Mouse (Mus musculus) layer of hippocampus, adult 11-12 months (tissue): ENCODE results near the gene Tgoln1.
A peak's percentile ranks its signal among the peaks of the same experiment; 100 is the strongest.

Experiments used
- DNase-seq: peaks from one replicate; pipeline ENCODE4 v3.0.0; 2022; ENCODE audit warnings: low spot score

The Tgoln1 gene

DNA sequence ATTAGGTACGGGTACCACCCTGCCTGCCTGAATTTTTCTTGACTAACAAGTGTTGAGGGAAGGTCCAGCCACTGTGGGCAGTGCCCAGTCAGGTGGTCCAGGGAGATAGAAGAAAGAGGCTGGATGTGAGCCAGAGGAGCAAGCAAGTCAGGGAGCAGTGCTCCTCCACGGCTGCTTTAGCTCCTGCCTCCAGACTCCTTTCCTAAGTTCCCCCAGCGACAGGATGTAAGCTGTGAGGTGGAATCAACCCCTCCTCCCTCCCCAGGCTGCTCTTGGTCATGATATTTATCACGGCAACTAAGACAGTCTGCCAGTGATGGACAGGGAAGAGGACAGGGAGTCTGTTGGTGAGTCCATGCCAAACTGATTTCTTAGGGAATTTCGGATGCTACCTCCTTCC is 22.9 kb downstream of the Tgoln1 start:
- DNase-seq = no peak

DNA sequence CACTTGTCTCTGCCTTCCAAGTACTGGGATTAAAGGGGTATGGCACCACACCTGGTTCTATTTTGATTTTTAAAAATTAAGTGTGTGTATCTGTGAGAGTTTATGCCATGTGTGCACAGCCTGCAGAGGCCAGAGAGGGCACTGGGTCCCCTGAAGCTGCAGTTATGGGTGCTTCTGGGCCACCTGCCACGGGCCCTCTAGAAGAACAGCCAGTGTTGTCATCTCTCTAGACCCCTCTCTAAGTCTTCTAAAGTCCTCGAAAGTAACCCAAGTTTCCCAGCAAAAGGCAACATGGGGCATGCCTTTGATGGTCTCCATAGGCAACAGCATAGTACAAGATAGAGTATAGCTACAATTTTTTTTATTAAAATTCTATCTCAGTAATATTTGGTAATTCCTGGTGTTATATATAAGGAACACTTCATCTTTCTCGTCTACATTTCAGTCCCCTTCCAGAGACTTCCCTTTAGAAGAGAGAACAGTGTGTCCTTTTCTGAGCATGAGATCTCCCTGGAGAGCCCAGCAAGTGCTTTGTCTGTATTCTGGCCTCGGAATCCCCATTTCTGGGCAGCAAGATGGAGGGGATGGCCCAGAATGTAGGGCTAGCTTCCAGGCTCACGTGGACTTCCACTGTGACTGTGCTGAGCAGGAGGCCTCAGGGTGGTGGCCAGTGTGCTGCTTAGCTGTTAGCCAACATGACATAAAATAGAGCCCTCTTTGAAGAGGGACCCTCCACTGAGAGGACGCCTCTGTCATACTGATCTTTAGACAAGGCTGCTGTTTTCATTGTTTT is 23.6 kb downstream of the Tgoln1 start:
- DNase-seq = peak; percentile 27

DNA sequence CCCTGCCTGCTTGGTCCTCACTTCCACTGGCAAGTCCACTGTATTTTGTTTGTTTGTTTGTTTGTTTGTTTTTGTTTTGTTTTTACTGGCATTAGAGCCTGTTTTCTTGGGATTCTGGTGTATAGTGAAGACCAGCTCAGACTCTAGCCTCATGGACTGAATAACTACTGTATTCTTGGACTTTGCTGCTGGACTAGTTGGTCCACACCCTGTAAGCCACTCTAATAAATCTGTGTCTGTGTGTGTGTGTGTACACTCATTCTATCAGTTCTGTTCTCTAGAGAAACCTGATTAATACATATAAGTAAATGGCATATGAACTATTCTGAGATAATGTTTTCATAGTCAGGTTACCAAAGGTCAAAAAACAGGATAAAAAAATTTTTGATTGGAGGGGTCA is 26.7 kb downstream of the Tgoln1 start:
- DNase-seq = no peak

DNA sequence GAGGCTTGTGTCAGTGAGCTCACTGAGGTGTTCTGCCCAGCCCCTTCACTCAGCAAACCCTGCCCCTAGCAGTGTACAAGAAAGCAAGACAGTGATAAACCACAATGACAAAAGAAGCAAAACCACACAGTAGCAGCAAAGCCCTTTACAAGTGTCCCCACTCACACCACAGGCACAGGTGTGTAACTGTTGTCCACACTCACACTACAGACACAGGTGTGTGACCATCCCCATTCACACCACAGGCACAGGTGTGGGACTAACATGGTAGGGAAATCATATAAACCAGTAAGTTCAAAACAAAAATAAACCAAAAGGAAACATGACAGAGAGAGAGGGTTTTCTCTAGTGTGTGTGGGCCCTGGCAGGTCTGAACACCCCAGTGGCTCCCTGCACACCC is 28.5 kb downstream of the Tgoln1 start:
- DNase-seq = no peak

DNA sequence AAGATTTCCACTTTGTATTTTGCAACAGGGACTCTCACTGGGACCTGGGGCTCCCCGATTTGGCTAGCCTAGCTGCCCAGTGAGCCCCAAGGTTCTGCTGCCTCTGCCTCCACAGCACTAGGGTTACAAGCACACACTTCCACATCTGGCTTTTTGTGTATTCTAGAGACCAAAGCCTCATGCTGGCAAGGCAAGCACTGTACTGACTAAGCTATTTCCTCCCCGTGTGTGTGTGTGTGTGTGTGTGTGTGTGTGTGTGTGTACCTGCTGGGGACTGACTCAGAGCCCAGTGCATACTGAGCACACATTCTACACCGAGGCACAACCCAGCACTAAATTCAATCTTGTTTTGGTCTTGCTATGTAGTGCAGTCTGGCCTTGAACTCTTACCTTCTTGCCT is 30.1 kb downstream of the Tgoln1 start:
- no peak for DNase-seq

DNA sequence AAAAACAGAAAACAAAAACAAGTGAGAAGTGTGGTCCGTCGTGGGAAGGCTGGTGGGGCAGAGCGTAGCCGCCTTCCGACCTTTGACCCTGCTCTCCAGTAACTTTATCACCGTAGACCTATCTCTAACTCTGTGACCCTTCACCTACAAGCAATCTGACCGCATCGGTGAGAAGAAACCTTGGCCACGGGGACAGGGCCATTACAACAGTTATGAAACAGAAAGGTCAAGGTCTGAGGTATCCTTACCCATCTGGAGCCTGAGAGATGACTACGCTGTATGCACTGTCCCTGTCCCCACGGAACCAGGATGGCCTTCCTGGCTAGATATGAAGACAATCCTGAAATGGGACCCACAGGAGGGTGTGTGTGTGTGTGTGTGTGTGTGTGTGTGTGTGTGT is 32.6 kb downstream of the Tgoln1 start:
- DNase-seq = no peak

DNA sequence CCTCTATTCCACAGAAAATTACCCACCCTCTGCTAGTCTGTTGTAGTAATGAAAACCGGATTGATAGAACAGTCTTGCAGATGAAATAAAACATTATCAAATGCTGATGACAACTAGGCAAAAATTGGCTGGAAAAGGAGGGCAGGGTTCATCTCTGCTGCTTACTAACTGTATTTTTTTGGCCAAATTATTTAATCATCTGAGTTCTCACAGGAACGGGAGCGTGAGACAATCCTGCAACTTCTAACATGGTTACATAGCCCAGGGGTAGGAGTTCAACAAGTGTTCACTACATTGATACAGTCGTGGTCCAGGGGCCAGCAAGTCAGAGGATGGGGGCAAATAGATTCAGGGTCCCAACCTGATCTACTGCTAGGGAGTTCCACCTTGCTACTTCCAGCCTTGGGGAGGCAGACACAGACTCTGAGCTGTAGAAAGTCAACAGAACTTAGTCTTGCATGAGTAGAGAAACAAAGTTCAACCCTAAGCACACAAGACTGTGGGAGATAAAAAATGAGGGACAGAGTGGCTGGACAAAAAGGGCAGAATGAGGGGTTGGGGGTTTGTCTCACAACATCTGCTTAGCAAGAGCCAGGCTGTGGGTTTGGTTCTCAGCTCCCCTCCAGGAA is 33.5 kb downstream of the Tgoln1 start:
- no peak for DNase-seq

DNA sequence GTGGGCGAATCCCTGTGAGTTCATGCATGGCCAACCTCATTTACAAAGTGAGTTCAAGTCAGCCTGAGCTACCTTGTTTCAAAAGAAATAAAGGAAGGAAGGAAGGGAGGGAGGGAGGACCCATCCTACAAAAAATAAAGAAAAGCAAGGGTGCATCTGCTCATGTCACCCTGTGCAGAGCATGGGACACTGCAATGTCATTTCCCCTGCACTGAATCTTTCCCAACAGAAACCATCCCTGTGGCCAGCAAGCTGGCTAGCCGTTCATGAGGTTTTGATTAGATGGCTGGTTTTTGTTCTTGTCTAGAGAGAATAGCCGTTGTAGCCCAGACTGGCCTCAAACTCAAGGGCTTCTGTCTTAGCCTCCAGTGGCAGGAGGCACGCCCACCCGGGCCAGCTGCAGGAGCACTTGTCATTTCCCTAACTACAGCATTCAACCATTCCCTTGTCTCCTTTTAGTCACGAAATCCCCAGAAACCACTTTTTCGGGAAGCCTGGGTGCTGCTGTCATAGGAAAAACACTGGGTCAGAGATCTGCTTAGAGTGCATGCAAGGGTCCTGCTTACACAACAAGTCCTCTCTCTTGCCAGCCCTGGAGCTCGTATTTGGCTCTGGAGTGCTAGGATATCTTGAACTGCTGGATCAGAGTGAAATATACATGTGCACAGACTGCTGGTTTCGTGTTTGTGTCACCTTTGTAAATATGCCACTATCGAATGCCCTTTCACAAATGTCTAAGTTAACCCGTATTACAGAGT is 35.0 kb downstream of the Tgoln1 start:
- no peak for DNase-seq

DNA sequence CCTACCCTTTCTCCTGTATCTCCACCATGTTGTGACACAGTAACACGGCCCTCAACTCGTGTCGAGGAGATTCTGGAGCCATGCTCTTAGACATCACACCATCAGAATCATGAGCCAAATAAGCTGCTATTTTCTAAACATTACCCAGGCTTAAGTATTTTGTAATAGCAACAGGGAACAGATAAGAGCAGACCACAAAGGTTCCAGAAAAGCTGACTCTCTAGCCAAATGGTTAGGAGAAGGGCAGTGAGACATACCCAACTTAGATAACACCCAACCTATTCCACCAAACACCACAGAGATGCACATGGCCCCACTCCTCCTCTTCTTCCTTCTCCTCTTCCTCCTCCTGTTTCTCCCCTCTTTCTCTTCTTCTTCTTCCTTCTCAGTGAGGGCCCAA is 40.8 kb downstream of the Tgoln1 start:
- DNase-seq = no peak

DNA sequence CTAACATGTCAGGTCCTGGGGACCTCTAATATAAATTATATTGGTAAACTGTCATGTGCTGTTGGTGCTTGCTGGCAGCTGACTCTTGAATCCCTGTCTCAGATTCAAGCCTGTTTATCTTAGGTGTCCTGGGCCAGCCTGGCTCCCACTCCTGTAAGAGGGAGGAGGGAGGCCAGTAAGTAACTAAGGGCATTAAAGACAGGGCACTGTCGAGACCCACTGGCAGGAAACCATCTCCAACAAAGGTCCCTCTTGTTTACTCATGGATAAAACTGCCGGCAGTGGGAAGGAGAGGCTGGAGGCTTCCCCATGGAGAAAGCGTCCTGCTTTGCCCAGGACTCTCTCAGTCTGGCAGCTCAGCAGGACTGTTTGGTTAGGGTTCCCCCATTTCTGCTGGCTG is 45.0 kb downstream of the Tgoln1 start:
- DNase-seq = no peak

DNA sequence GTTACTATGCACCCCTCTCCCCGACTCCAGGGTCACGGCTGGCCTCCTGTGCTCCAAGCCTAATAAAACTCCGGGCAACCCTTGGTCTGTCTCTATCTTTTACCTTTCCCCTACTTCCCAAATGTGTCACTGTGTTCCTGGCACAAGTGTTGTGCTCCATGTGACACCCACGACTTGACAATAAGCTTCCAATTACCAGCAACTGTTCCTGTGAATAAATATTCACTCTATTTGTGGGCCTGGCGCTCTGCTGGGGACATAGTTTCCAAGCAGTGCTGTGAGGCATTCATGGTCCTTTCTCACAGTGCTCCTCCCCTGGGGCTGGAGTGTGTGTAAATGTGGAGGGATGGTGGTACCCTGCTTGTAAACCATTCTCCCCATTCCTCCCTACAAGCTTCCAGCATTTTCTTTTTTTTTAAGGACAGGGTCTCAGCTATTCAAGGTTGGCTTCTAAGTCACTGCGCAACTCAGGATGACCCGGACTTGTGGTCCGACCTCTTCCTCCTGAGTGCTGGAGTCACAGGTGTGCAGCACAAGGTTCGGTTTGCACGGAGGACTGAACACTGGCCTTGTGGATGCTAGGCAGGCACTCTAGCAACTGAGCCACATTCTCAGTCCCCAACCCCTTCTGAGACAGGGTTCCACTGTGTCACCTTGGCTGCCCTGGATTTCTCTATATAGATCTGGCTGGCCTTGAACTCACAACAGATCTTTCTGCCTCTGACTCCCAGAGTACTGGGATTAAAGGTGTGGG is 46.0 kb downstream of the Tgoln1 start:
- DNase-seq = peak; percentile 56

DNA sequence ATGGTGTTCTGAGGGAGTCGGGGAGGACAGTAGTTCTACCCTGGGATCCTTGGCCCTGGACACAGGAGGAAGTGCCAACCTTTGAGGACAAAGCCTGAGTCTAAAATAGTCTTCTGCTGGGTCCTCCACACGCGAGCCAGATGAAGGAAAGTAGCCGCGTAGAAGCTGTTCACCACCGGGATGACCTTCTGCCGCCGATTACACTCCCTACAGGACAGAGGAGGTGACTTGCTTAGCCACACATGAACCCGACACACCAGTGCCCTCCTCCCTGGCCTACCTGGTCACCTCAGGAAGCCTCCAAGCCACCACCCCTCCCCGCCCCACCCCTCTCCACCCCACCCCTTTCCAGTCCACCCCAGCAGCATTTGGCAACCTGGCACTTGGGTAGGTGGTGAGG is 48.1 kb downstream of the Tgoln1 start:
- no peak for DNase-seq

DNA sequence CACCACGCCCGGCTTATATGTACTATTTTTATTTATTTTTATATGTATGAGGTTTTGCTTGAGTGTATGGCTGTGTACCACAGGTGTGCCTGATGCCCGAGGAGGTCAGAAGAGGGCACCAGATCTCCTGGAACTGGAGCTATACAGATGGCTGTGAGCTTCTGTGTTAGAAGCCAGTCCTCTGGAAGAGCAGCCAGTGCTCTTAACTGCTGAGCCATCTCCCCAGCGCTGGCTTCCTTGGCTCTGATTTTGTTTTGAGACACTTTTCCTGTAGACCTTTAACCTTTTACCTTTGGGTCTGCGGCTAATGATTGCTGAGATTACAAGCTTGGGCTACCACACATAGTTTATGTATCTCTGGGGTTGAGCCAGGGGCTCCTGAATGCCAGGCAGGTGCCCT is 49.3 kb downstream of the Tgoln1 start:
- no peak for DNase-seq

DNA sequence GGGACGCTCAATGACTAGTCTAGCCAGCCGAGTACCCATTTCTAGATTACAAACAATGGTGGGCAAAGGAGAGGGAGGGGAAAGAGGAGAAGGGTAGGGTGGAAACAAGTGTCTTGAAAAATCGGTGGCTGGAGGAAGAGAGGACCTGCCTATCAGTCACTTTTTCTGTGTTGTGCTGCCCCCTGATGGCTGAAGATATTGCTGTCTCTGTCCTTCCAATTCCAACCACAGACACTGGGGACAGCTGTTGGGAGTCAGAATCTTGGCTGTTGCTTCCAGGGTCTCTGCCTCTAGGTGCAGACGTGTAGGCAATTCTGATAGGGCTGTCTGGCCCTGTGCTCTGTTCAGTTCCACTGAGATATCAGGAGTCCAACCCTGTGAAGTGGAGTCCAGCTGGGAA is 50.8 kb downstream of the Tgoln1 start:
- peak; percentile 96 for DNase-seq

DNA sequence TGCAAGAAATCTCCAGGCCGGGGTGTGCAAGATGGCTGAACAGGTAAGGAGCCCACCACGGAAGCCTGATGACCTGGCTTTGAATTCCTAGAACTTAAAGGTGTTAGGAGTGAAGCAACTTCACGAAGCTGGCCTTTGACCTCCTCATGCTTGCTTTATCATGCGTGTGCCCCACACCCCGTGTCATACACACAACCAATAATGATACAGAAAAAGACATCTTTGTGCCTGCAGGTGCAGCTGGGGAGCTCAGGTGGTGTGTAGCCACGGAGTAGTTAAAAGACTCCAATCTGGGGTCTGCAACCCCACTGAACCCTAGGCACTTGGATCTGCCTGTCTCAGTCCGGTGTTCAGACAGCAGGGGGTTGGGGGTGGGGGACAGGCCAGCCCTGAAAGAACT is 51.3 kb downstream of the Tgoln1 start:
- DNase-seq = no peak

DNA sequence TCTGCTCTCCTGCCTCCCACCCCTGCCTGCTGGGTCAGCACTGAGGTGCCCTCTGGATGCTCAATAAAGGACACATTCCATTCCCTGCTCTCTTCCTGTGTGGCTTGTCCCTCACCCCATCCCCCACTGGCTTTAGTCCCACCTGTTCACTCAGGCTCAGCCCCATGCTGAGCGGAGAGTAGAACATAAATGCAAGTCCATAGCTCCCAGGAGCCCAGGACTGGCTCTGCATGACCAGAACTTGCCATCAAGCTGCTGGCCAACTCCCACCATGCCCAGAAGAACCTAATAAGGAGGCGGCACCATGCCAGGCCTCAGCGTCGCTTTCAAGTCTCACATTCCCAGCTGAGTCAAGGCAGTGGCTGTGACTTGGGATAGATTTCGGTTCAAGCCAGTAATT is 53.9 kb downstream of the Tgoln1 start:
- DNase-seq = no peak

DNA sequence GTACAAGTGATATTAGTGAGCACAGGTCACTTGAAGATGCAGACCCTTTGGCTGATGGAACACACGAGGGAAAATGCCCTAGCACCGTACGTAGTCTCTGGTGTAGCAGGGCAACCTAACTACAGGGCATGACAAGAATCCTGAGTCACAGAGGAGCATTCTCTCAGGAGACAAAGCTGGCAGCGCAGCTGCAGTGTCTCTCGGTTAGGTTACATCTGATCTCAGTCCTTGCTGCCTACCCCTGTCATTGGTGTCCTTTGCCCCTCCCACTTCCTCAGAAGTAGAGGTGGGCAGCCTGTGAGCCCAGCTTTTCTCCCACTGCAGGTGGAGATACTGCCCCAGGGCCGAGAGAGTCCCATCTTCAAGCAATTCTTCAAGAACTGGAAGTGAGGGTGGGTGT is 54.3 kb downstream of the Tgoln1 start:
- DNase-seq = no peak

DNA sequence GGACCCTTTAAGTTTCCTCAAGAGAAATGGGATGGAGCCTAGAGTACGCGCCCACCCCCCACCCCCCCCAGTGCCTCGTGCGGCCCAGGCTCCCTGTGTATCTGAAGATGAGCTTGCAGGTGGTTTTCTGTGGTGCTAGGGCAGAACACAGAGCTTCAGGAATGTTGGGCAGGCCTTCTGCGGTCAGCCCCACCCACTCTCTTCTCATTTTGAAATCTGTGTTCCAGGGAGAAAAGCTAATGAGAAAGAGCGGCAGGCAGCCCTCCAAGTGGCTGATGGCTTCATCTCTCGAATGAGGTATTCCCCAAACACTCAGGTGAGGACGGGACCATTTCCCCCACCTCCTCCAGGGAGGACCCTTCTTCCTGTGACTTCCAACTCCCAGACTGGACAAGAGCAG is 56.0 kb downstream of the Tgoln1 start:
- DNase-seq = no peak
